Mouse (Mus musculus) small intestine, adult 2 months (tissue): ENCODE measurements around the gene Atp5s.

Experiments
- CTCF ChIP-seq: fragments of 200-500 bp; IDR thresholded peaks from 2 replicates; pipeline ENCODE4 v1.5.1; 2012; ENCODE audit warnings: low read depth, mild to moderate bottlenecking, control low read depth, inconsistent platforms, low read length, moderate library complexity, mixed read lengths; ENCODE audit not compliant: insufficient replicate concordance, insufficient read length; ENCODE audit errors: extremely low read depth
- POLR2A ChIP-seq: fragments of 200-500 bp; IDR thresholded peaks from 2 replicates; pipeline ENCODE4 v1.6.1; 2012; ENCODE audit warnings: low read depth, mild to moderate bottlenecking, control low read depth, inconsistent platforms, low read length, moderate library complexity

GRCm38 (mm10) chr12:69730306-69730705 is 5.6 kb downstream of the Atp5s start:
- TF ChIP-seq CTCF (no peak), POLR2A (no peak)
